Mouse (Mus musculus) testis, adult 2 months (tissue): ENCODE results near the gene Mamdc4.

ENCODE experiments used
- CTCF ChIP-seq: fragments of 200-500 bp; IDR thresholded peaks from 2 replicates; pipeline ENCODE4 v1.5.1; 2012; ENCODE audit warnings: low read depth, mild to moderate bottlenecking, inconsistent platforms, low read length, moderate library complexity; ENCODE audit not compliant: control insufficient read depth, insufficient read depth, insufficient replicate concordance
- POLR2A ChIP-seq: fragments of 200-500 bp; IDR thresholded peaks from 2 replicates; pipeline ENCODE4 v1.6.1; 2012; ENCODE audit warnings: low read depth, mild to moderate bottlenecking, inconsistent platforms, low read length, moderate library complexity; ENCODE audit not compliant: control insufficient read depth

DNA sequence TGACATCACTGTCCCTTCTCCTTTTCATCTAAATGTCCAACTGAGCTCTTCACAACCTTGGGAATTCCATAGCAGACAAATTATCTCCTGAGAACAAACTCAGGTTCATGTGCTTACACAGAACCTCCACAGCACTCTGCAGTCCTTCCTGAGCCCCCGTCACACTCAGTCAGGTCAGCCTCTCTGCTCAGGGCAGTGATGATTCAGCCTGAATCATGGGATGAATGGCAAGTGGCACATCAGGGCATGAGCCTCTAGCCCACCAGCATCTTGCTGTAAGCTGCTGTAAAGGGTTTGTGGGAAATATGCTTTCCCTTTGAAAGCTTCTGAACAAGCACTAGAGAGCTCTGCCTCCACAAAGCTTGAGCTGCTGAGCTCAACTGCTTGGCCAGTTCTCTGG is 24.1 kb upstream of the Mamdc4 start:
- TF ChIP-seq POLR2A (no peak), CTCF (no peak)
